Mouse (Mus musculus): ENCODE results near the gene Tob1.

Tob1 gene

GRCm38 (mm10) chr11:94211124-94211603, at the start of gene Tob1:
TSS of gene Tob1 (plus strand) at chr11:94211454.
- peak; percentile 99 for DNase-seq (ENCODE audit: low read depth, low spot score)

- no peak for DNase-seq (ENCODE audit: low read depth, low spot score)
These were observed 49.2 kb upstream of the Tob1 start for GRCm38 (mm10) chr11:94161867-94162581.

DNA sequence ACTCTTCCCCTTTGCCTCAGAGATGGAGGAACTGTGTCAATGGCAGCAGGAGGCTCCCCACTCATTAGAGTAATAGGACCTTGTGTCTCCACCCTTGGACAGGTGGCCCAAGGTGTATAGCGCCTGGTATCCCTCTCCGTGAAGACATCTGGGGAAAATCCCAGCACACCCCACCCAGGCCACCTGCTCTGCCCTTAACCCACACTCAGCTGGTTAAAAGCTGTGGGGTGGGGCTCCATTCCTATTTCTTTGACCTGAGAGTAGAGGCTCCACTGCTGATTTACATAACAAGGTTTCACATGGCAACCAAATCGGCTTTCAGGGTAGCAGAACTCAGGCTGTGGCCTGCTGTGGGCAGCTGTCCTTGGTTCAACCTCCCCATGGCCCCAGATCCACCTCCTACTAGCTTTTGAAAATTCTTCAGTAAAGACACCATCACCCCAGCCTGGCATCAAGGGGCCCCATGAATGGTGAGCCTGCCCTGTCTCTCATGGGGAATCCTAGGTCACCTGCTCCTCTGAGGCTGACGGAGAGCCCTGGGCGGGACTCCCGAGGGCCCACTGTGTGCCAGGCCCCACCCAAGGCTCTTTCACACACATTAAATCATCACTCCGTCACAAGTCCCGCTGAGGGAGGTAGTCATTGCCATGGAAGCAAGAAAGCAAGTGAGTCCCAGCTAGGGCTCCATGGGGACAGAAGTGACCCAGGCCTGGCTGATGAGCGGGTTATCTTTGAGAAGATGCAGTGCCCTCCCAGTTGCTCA, 48.1 kb upstream of the Tob1 start:
- DNase-seq (ENCODE audit: low read depth, low spot score): no peak

GRCm38 (mm10) chr11:94165745-94166144, 45.5 kb upstream of the Tob1 start:
- DNase-seq (ENCODE audit: low read depth, low spot score): no peak

GRCm38 (mm10) chr11:94168238-94168637, 43.0 kb upstream of the Tob1 start:
- DNase-seq (ENCODE audit: low read depth, low spot score): no peak

- DNase-seq (ENCODE audit: low read depth, low spot score): no peak
These were observed 41.7 kb upstream of the Tob1 start for GRCm38 (mm10) chr11:94169596-94169995.

- no peak for DNase-seq (ENCODE audit: low read depth, low spot score)
These were observed 39.6 kb upstream of the Tob1 start for GRCm38 (mm10) chr11:94171691-94172090.

- DNase-seq (ENCODE audit: low read depth, low spot score): no peak
These were observed 39.1 kb upstream of the Tob1 start for GRCm38 (mm10) chr11:94172186-94172585.

DNA sequence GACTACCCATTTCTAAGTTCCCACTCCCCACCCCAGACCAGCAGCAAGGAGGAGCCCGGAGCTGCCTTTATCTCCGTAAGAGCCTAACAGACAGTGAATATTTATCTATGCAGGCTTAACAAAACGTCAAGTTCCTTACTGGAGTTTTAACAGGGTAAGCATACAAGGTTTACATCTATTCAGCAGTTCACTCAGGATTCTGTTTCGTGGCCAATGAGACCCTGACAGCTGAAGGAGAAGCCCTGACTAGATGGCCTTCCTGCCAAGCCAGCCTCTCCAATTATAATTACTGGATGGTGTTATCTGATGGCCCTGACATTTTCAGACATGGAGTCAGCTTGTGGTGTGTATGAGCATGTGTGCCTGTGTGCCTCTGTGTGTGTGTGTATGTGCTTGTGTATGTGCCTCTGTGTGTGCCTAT, 37.5 kb upstream of the Tob1 start:
- DNase-seq (ENCODE audit: low read depth, low spot score): no peak

DNA sequence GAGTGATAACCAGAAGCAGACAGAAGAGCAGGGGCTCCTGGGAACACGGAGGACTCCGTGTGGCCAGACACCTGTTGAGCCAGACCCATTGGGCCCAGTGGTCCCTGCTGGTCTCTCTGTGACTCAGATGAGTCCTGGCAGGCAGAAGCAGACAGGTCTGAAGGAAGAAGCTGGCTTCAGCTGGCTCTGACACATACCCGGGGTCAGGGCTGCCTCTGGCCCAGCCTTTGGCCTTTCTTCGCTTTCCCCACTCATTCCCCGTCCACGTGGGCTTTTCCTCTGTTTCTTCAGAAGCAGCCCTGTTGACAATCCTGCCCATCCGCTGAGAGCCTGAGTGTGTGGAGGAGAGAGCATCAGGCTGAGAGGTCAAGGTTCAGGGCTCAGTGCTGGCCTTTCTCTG, 36.0 kb upstream of the Tob1 start:
- no peak for DNase-seq (ENCODE audit: low read depth, low spot score)

- DNase-seq (ENCODE audit: low read depth, low spot score): no peak
These were observed 35.6 kb upstream of the Tob1 start for GRCm38 (mm10) chr11:94175694-94176093.

- no peak for DNase-seq (ENCODE audit: low read depth, low spot score)
These were observed 33.2 kb upstream of the Tob1 start for GRCm38 (mm10) chr11:94177841-94178585.

DNA sequence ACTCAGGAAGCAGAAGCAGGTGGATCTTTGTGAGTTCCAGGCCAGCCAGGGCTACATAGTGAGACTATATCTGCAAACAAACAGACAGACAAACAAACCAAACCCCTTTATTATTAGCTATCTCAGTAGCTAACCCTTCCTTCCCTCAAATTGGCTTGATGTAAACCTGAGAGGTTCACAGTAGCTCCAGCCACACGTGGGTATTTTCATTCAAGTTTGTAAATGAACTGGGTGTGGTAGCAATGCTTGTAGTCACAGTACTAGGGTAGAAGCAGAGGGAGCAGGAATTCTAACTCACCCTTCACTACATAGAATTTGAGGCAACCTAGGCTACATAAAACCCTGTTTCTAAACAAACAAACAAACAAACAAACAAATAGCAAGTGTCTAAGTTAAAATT, 31.5 kb upstream of the Tob1 start:
- no peak for DNase-seq (ENCODE audit: low read depth, low spot score)

- DNase-seq (ENCODE audit: low read depth, low spot score): no peak
These were observed 31.1 kb upstream of the Tob1 start for GRCm38 (mm10) chr11:94180194-94180593.

GRCm38 (mm10) chr11:94181694-94182093, 29.6 kb upstream of the Tob1 start:
- no peak for DNase-seq (ENCODE audit: low read depth, low spot score)

GRCm38 (mm10) chr11:94182711-94183110, 28.5 kb upstream of the Tob1 start:
- DNase-seq (ENCODE audit: low read depth, low spot score): no peak

- no peak for DNase-seq (ENCODE audit: low read depth, low spot score)
These were observed 28.1 kb upstream of the Tob1 start for GRCm38 (mm10) chr11:94183120-94183519.

DNA sequence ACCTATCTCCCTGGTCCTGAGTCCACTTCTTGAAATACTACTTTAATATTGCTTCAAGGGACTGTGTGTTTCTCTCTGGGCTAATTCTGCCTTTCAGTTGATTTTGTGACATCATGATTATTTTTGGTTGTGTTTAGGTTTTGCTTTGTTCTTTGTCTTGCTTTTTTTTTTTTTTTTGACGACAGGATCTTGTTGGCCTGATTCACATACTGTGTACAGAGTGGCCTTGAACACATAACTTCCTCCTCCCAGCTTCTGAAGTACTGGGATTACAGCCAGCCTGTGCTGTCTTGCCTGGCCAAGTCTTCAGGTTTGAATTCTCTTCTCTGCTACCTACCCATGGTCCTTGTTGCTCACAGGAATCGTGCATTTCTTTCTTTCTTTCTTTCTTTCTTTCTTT, 27.6 kb upstream of the Tob1 start:
- DNase-seq (ENCODE audit: low read depth, low spot score): no peak

DNA sequence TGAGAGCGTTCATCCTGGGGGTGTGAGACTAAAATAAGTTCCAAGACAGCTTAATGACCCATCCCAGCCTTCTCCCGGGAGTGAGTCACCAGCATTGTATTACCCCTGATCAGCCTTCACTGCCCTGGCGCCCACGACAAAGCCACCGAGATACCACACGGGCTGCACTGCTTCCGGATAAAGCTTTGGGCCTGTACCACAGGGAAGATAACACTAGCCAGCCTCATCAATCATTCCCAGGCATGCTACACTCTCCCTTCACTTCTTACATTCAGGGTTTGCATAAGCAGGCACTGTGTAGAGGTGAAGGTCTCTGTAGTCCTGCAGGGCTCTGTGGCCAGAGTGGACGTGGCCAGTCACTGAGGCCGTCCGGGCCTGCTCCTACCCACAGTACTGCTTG, 21.7 kb upstream of the Tob1 start:
- no peak for DNase-seq (ENCODE audit: low read depth, low spot score)

GRCm38 (mm10) chr11:94190665-94191064, 20.6 kb upstream of the Tob1 start:
- no peak for DNase-seq (ENCODE audit: low read depth, low spot score)

- DNase-seq (ENCODE audit: low read depth, low spot score): no peak
These were observed 18.1 kb upstream of the Tob1 start for GRCm38 (mm10) chr11:94193109-94193508.

DNA sequence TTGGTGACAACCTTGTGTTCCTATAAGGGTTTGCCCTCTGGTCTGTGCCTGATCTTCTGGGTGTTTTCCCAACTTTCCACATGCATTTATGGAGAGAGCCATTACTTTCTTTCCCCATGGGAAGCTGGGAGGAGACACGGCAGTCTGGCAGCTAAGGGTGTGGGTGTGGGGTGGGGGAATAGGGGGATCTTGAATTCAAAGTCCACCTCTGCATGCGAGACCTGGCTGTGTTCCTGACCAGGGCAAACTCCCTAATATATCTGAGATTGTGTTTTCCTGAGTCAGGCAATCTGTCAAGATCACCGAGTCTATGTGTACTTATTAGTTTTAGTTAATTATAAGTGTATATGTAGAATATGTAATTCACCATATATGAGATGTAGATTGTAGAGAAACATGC, 14.9 kb upstream of the Tob1 start:
- no peak for DNase-seq (ENCODE audit: low read depth, low spot score)

All from embryo, embryonic 11.5 days (tissue).